Mouse (Mus musculus) midbrain, embryonic 12.5 days (tissue): ENCODE data around the gene Usp10. TPM values are rescaled to one million over a fixed set of nuclear protein-coding genes. Genes with fewer than 3 reads are reported as not detected.

ENCODE experiments used
- ATAC-seq: fragments of 200-750 bp; cut with Nextera tagmentation; 2 replicates; pipeline ENCODE4 v1.8.0; 2017; ENCODE audit warnings: low read depth, moderate TSS enrichment, moderate library complexity; ENCODE audit not compliant: low FRiP score
- H3K27ac ChIP-seq: fragments of 300-500 bp; sonication (generic); replicated peaks from 2 replicates; pipeline ENCODE4 v1.5.1; 2016; ENCODE audit warnings: mild to moderate bottlenecking
- H3K27me3 ChIP-seq: fragments of 300-500 bp; sonication (generic); 2 replicates; pipeline ENCODE4 v1.6.1; 2016; ENCODE audit warnings: mild to moderate bottlenecking
- H3K36me3 ChIP-seq: fragments of 300-500 bp; sonication (generic); 2 replicates; pipeline ENCODE4 v1.6.1; 2016
- H3K4me1 ChIP-seq: fragments of 300-500 bp; sonication (generic); 2 replicates; pipeline ENCODE4 v1.6.1; 2016
- H3K4me2 ChIP-seq: fragments of 300-500 bp; sonication (generic); replicated peaks from 2 replicates; pipeline ENCODE4 v1.6.1; 2016; ENCODE audit warnings: mild to moderate bottlenecking, moderate library complexity
- H3K4me3 ChIP-seq: fragments of 300-500 bp; sonication (generic); 2 replicates; pipeline ENCODE4 v1.5.1; 2016; ENCODE audit warnings: mild to moderate bottlenecking
- H3K9ac ChIP-seq: fragments of 300-500 bp; sonication (generic); replicated peaks from 2 replicates; pipeline ENCODE4 v1.6.1; 2016; ENCODE audit warnings: mild to moderate bottlenecking, moderate library complexity
- H3K9me3 ChIP-seq: fragments of 300-500 bp; sonication (generic); 2 replicates; pipeline ENCODE4 v1.6.1; 2016; ENCODE audit warnings: mild to moderate bottlenecking
- WGBS: fragments of 180-500 bp; shearing (Covaris S2); methylation state at CpG from one replicate; pipeline ENCODE4 v1.1.7; 2016; 5-methylcytosine and 5-hydroxymethylcytosine counted together
- polyA plus RNA-seq: library from polyadenylated mRNA; unstranded; fragments of >200 nt; fragmentation: Nextera tagmentation; extraction: Ambion mirVana; gene quantifications from 2 replicates; pipeline ENCODE4 v1.2.1, GENCODE M21; 2016

The Usp10 gene
- polyA plus RNA-seq, 1 experiment from 2014 or later: 147 TPM

GRCm38 (mm10) chr8:120001712-120002111 is 91.6 kb downstream of the Usp10 start:
- H3K36me3 ChIP-seq: no peaks in the 10 kb centered on the region
- no peak overlapping the region for H3K27ac ChIP-seq
- no peaks in the 10 kb centered on the region; the same call in 1 of the 2 replicates for H3K27me3 ChIP-seq
- 67% methylated on average over 7 of the region's 7 CpGs for WGBS
- no peak overlapping the region for H3K4me2 ChIP-seq
- no peaks in the 10 kb centered on the region for H3K9me3 ChIP-seq
- 0 out of 2 replicates have a peak, but pooled peaks cover 10% of the 10 kb centered on the region for H3K4me1 ChIP-seq
- H3K9ac ChIP-seq: no peak overlapping the region
- H3K4me3 ChIP-seq: no peak overlapping the region
- ATAC-seq: no peak

GRCm38 (mm10) chr8:120002348-120002747 is 92.2 kb downstream of the Usp10 start:
- no peak overlapping the region for H3K9ac ChIP-seq

GRCm38 (mm10) chr8:120004154-120004702 is 94.1 kb downstream of the Usp10 start:
- H3K9ac ChIP-seq: no peak overlapping the region
- 0 out of 2 replicates have a peak, but pooled peaks cover 10% of the 10 kb centered on the region for H3K4me1 ChIP-seq
- 54% methylated on average over 14 of the region's 14 CpGs for WGBS
- no peak overlapping the region for H3K4me3 ChIP-seq
- H3K36me3 ChIP-seq: no peaks in the 10 kb centered on the region
- no peak overlapping the region for H3K4me2 ChIP-seq
- ATAC-seq: no peak
- no peaks in the 10 kb centered on the region for H3K9me3 ChIP-seq
- no peaks in the 10 kb centered on the region; the same call in 1 of the 2 replicates for H3K27me3 ChIP-seq
- H3K27ac ChIP-seq: 0 out of 2 replicates have a peak overlapping the region, but pooled peaks have one; percentile 2

More at GRCm38 (mm10) chr8:120002348-120002747, 92.2 kb downstream of the Usp10 start:
- ATAC-seq: no peak
- Histone ChIP-seq H3K4me2 (no peak overlapping the region), H3K27me3 (no peaks in the 10 kb centered on the region; the same call in 1 of the 2 replicates), H3K4me1 (0 out of 2 replicates have a peak, but pooled peaks cover 10% of the 10 kb centered on the region), H3K9me3 (no peaks in the 10 kb centered on the region), H3K27ac (no peak overlapping the region), H3K36me3 (no peaks in the 10 kb centered on the region), H3K4me3 (no peak overlapping the region)
- 63% methylated on average over 9 of the region's 9 CpGs for WGBS

GRCm38 (mm10) chr8:120004705-120005381 is 94.7 kb downstream of the Usp10 start:
- Histone ChIP-seq H3K27ac (no peak overlapping the region), H3K4me2 (no peak overlapping the region), H3K9me3 (no peaks in the 10 kb centered on the region), H3K4me3 (no peak overlapping the region), H3K4me1 (0 out of 2 replicates have a peak, but pooled peaks cover 13% of the 10 kb centered on the region), H3K27me3 (no peaks in the 10 kb centered on the region; the same call in 1 of the 2 replicates), H3K9ac (no peak overlapping the region), H3K36me3 (no peaks in the 10 kb centered on the region)
- no peak for ATAC-seq
- WGBS: 54% methylated on average over 2 of the region's 2 CpGs

- Histone ChIP-seq H3K27me3 (no peaks in the 10 kb centered on the region; the same call in 1 of the 2 replicates), H3K9me3 (no peaks in the 10 kb centered on the region), H3K4me2 (no peak overlapping the region), H3K36me3 (no peaks in the 10 kb centered on the region), H3K27ac (no peak overlapping the region), H3K4me1 (0 out of 2 replicates have a peak, but pooled peaks cover 13% of the 10 kb centered on the region), H3K9ac (no peak overlapping the region), H3K4me3 (no peak overlapping the region)
- no peak for ATAC-seq
- WGBS: 41% methylated on average over 9 of the region's 9 CpGs
Observed at GRCm38 (mm10) chr8:120006645-120007160, 96.5 kb downstream of the Usp10 start.

Other genes starting within 250 kb of the Usp10 start
- 2.4 and 3.1 TPM in 2 replicates for gene Wfdc1, start 244.0 kb upstream of the Usp10 start, polyA plus RNA-seq
- 0.47 and 0.64 TPM in 2 replicates for gene Atp2c2, start 210.4 kb upstream of the Usp10 start, polyA plus RNA-seq
- 10.3 and 13.3 TPM in 2 replicates for gene Tldc1, start 131.9 kb upstream of the Usp10 start, polyA plus RNA-seq
- 93.4 and 131 TPM in 2 replicates for gene Cotl1, start 69.8 kb upstream of the Usp10 start, polyA plus RNA-seq
- gene Klhl36, start 48.1 kb upstream of the Usp10 start, polyA plus RNA-seq: 13.1 and 14.7 TPM in 2 replicates
- gene Gm20388, start 481 bp downstream of the Usp10 start, polyA plus RNA-seq: 1.2 TPM in 1 of 2 replicates, not detected in the other
- gene Crispld2, start 82.1 kb downstream of the Usp10 start, polyA plus RNA-seq: 3.7 and 5.7 TPM in 2 replicates
- 32.1 and 35.4 TPM in 2 replicates for gene Zdhhc7, start 191.1 kb downstream of the Usp10 start, polyA plus RNA-seq
- gene 6430548M08Rik, start 203.8 kb downstream of the Usp10 start, polyA plus RNA-seq: 16.6 and 20.8 TPM in 2 replicates